Mouse (Mus musculus) stomach, embryonic 16.5 days (tissue): ENCODE data around the gene Slit3. TPM values are rescaled to one million over a fixed set of nuclear protein-coding genes. Genes with fewer than 3 reads are reported as not detected.
A peak's percentile ranks its signal among the peaks of the same experiment; 100 is the strongest.

Experiments used
- ATAC-seq: fragments of 200-750 bp; cut with Nextera tagmentation; 2 replicates; pipeline ENCODE4 v1.8.0; 2017; ENCODE audit warnings: moderate number of reproducible peaks, moderate TSS enrichment; ENCODE audit not compliant: insufficient read depth, low FRiP score
- H3K27ac ChIP-seq: fragments of 300-500 bp; sonication (generic); 2 replicates; pipeline ENCODE4 v1.5.1; 2014; ENCODE audit warnings: low read length
- H3K27me3 ChIP-seq: fragments of 300-500 bp; sonication (generic); 2 replicates; pipeline ENCODE4 v1.6.1; 2014; ENCODE audit warnings: low read length, control low read depth, mixed read lengths; ENCODE audit not compliant: control insufficient read depth, insufficient read depth
- H3K36me3 ChIP-seq: fragments of 300-500 bp; sonication (generic); 2 replicates; pipeline ENCODE4 v1.6.1; 2014; ENCODE audit warnings: low read length; ENCODE audit not compliant: control insufficient read depth, insufficient read depth
- H3K4me1 ChIP-seq: fragments of 300-500 bp; sonication (generic); 2 replicates; pipeline ENCODE4 v1.6.1; 2014; ENCODE audit warnings: low read length, control low read depth, mixed read lengths; ENCODE audit not compliant: control insufficient read depth, insufficient read depth
- H3K4me2 ChIP-seq: fragments of 300-500 bp; sonication (generic); 2 replicates; pipeline ENCODE4 v1.6.1; 2014; ENCODE audit warnings: low read depth, low read length, mixed read lengths
- H3K4me3 ChIP-seq: fragments of 300-500 bp; sonication (generic); replicated peaks from 2 replicates; pipeline ENCODE4 v1.5.1; 2014; ENCODE audit warnings: mild to moderate bottlenecking, low read length
- H3K9ac ChIP-seq: fragments of 300-500 bp; sonication (generic); 2 replicates; pipeline ENCODE4 v1.6.1; 2014; ENCODE audit warnings: low read length
- H3K9me3 ChIP-seq: fragments of 300-500 bp; sonication (generic); replicated peaks from 2 replicates; pipeline ENCODE4 v1.6.1; 2016; ENCODE audit warnings: low read length, control low read depth; ENCODE audit not compliant: control insufficient read depth
- WGBS: fragments of 180-500 bp; shearing (Covaris S2); extraction: QIAGEN DNeasy Blood & Tissue Kit; methylation state at CpG from one replicate; pipeline ENCODE4 v1.1.7; 2014; 5-methylcytosine and 5-hydroxymethylcytosine counted together
- polyA plus RNA-seq: library from polyadenylated mRNA; unstranded; fragments of >200 nt; fragmentation: Nextera tagmentation; extraction: Ambion mirVana; gene quantifications from 2 replicates; pipeline ENCODE4 v1.2.1, GENCODE M21; 2015

The Slit3 gene
- polyA plus RNA-seq, 1 experiment from 2014 or later = 9.4 TPM

DNA sequence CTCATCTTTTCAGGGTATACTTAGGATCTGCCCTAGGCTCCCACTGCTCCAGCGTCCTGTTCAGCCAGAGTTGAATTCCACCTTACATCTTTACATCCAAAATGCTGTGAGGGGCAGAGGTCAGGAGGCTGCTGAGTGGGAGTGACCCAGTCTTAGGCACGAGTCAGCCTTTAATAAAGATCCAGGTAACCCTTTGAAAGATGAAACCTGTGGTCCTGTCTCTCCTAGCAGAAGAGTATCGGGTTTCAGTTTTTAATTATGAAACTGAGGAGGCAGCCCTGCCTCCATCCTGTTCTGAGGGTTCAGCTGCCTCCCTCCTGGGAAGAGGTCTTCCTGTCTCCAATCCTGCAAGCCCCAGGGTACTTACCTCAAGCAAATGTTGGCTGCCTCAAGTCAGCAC lies 264.4 kb downstream of the Slit3 start:
- Histone ChIP-seq H3K27ac (no peak overlapping the region), H3K27me3 (no peaks in the 10 kb centered on the region)
- 30% methylated on average over 3 of the region's 3 CpGs for WGBS

DNA sequence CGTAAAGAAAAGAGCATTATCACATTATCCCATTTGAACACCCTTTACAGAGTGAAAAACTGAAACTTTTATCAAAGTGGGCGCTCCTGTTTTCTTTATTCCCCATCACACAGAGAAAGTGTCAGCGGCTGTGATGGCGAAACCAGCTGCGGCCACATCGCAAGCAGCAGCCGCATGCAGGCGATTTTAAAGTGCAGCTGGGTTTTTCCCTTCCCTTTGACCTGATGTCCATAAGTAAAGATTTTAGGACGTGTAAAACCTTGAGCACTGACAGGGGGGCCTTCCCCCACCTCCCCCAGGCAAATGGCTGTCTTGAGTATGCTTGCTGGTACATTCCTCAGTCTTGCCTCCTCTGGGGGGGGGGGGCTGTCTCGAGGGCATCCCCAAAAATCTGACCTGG lies 266.8 kb downstream of the Slit3 start:
- Histone ChIP-seq H3K27ac (no peak overlapping the region), H3K27me3 (no peaks in the 10 kb centered on the region), H3K4me3 (no peak overlapping the region), H3K4me1 (0 out of 2 replicates have a peak, but pooled peaks cover 3% of the 10 kb centered on the region), H3K9me3 (no peaks in the 10 kb centered on the region), H3K9ac (no peak overlapping the region), H3K4me2 (no peak overlapping the region), H3K36me3 (no peaks in the 10 kb centered on the region)
- WGBS = 61% methylated on average over 10 of the region's 10 CpGs
- ATAC-seq = no peak

More for the DNA sequence above, 264.4 kb downstream of the Slit3 start:
- no peaks in the 10 kb centered on the region for H3K9me3 ChIP-seq
- H3K4me1 ChIP-seq = 0 out of 2 replicates have a peak, but pooled peaks cover 3% of the 10 kb centered on the region
- no peaks in the 10 kb centered on the region for H3K36me3 ChIP-seq
- H3K4me3 ChIP-seq = no peak overlapping the region
- H3K4me2 ChIP-seq = no peak overlapping the region
- no peak overlapping the region for H3K9ac ChIP-seq
- ATAC-seq = no peak

- H3K9ac ChIP-seq = no peak overlapping the region
- ATAC-seq = no peak
- H3K4me3 ChIP-seq = no peak overlapping the region
- no peak overlapping the region for H3K4me2 ChIP-seq
- 61% methylated on average over 12 of the region's 12 CpGs for WGBS
- no peaks in the 10 kb centered on the region for H3K36me3 ChIP-seq
- H3K9me3 ChIP-seq = no peaks in the 10 kb centered on the region
- peaks cover 6% of the 10 kb centered on the region; the same call in 1 of the 2 replicates for H3K4me1 ChIP-seq
- no peaks in the 10 kb centered on the region for H3K27me3 ChIP-seq
- H3K27ac ChIP-seq = no peak overlapping the region
These were observed 267.4 kb downstream of the Slit3 start for GRCm38 (mm10) chr11:35388471-35388870.

DNA sequence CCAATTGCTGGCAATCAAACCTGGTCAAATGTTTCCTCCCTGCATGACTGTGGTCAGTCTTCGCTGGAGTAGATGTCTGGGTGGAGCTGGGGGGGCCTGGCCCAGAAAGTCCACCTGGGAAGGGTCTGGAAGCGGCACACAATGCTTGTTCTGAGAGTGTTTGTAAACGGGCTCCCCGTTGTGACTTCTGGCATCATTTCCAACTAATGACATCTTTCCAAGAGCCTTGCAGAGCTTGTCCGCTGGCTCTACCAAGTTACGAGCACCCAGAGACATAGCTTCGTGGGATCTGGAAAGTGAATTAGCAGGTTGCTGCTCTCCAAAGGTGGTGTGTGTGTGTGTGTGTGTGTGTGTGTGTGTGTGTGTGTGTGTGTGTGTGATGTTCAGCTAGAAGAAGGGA lies 268.3 kb downstream of the Slit3 start:
- Histone ChIP-seq H3K4me1 (peaks cover 7% of the 10 kb centered on the region; the same call in 1 of the 2 replicates), H3K9ac (no peak overlapping the region), H3K9me3 (no peaks in the 10 kb centered on the region), H3K27me3 (no peaks in the 10 kb centered on the region), H3K27ac (no peak overlapping the region), H3K4me2 (no peak overlapping the region), H3K4me3 (no peak overlapping the region), H3K36me3 (no peaks in the 10 kb centered on the region)
- 86% methylated on average over 7 of the region's 7 CpGs for WGBS
- no peak for ATAC-seq

- Histone ChIP-seq H3K27me3 (no peaks in the 10 kb centered on the region), H3K9ac (no peak overlapping the region), H3K27ac (no peak overlapping the region), H3K9me3 (no peaks in the 10 kb centered on the region), H3K4me3 (no peak overlapping the region), H3K4me1 (peaks cover 7% of the 10 kb centered on the region; the same call in 1 of the 2 replicates), H3K4me2 (no peak overlapping the region), H3K36me3 (no peaks in the 10 kb centered on the region)
- ATAC-seq = no peak
- WGBS = 73% methylated on average over 9 of the region's 9 CpGs
These were observed 268.9 kb downstream of the Slit3 start for GRCm38 (mm10) chr11:35389780-35390435.

DNA sequence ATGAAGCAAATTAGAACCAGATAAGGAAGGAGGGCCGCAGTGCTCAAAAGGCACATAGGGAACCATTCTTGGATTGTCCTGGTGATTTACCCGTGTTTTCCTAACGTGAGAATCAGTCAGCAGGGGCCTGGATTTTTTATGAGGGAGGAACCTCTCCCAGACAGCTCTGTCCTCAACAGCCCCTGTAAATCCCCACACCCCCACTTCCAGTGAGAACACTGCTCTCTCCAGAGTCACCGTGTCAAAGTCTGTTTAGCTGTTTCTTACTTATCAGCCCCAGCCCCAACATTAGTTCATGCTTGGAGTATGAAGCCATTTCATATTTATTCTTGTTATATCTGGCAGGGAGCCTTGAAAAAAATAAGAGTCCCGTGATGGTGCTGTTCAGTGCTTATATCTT lies 272.8 kb downstream of the Slit3 start:
- Histone ChIP-seq H3K27me3 (no peaks in the 10 kb centered on the region), H3K9ac (no peak overlapping the region), H3K4me2 (no peak overlapping the region), H3K36me3 (no peaks in the 10 kb centered on the region), H3K9me3 (no peaks in the 10 kb centered on the region), H3K4me1 (peaks cover 4% of the 10 kb centered on the region; the same call in 1 of the 2 replicates), H3K4me3 (no peak overlapping the region), H3K27ac (no peak overlapping the region)
- ATAC-seq = peak; percentile 62
- WGBS = 36% methylated on average over 5 of the region's 5 CpGs

DNA sequence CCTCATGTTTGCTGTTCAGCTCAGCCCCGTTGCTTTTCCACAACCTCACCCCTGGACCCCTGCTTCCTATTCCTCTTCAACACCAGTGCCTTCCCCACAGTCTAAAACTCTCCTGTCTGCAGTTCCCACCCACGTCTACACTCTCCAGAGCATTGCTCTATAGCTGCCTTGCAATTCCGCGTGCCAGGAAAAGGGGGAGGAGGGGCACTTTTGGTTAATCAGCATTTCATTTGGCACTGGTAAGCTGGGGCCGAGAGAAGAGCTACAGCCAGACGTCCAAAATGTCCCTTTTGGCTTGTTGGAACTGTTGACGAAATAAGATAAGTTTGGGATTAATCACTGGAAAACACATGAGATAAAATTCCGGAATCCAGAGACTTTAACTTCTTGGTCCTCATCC lies 274.4 kb downstream of the Slit3 start:
- Histone ChIP-seq H3K36me3 (no peaks in the 10 kb centered on the region), H3K27me3 (no peaks in the 10 kb centered on the region), H3K4me1 (peaks cover 4% of the 10 kb centered on the region; the same call in 1 of the 2 replicates), H3K4me2 (no peak overlapping the region), H3K9ac (no peak overlapping the region), H3K9me3 (no peaks in the 10 kb centered on the region), H3K27ac (no peak overlapping the region), H3K4me3 (no peak overlapping the region)
- WGBS = 53% methylated on average over 8 of the region's 8 CpGs
- no peak for ATAC-seq

DNA sequence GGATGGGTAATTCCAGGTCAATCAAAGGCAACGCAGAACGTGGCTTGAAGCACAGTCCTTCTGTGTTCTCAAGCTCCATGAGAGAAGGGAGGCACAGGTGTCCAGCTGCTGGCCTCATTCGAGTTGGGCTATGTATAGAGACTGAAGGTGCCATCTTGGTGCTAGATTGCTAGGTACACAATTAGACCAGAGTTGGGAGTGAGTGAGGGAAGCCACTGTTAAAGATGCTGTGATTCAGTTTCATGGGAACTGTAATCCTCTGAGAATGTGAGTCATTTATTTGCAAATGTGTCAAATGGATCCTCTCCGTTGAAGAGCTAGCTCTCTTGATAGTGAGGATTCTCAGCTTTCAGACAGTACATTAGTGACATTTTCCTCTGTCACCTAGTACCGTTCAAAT lies 277.3 kb downstream of the Slit3 start:
- Histone ChIP-seq H3K4me3 (no peak overlapping the region), H3K4me1 (peaks cover 3% of the 10 kb centered on the region; the same call in 1 of the 2 replicates), H3K9ac (no peak overlapping the region), H3K27me3 (no peaks in the 10 kb centered on the region), H3K36me3 (no peaks in the 10 kb centered on the region), H3K27ac (no peak overlapping the region), H3K4me2 (no peak overlapping the region), H3K9me3 (no peaks in the 10 kb centered on the region)
- 70% methylated on average over 5 of the region's 5 CpGs for WGBS
- no peak for ATAC-seq

DNA sequence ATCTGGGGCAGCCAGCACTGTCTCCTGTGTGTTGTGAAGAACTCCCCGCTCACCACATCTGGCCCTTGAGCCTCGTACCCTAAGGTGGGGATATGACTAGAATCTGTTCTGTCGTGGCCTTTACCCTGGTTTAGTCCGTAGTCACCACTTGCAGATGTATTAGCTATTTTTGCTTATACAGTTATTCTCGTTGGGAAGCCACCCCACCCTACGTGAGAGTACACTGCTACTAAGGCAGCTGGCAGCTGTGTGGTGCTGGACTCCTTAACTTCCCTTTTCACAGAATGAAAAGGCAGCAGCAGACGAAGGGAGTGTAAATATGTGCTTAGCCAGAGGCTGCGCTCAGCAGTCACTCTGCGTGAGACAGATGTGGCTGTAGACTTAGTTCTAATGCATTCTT lies 282.5 kb downstream of the Slit3 start:
- 63% methylated on average over 9 of the region's 9 CpGs for WGBS
- no peak overlapping the region for H3K4me2 ChIP-seq
- no peaks in the 10 kb centered on the region for H3K9me3 ChIP-seq
- no peak overlapping the region for H3K4me3 ChIP-seq
- H3K9ac ChIP-seq = no peak overlapping the region
- H3K4me1 ChIP-seq = peaks cover 9% of the 10 kb centered on the region
- ATAC-seq = no peak
- no peak overlapping the region for H3K27ac ChIP-seq
- H3K27me3 ChIP-seq = no peaks in the 10 kb centered on the region
- no peaks in the 10 kb centered on the region for H3K36me3 ChIP-seq
